Mouse (Mus musculus) lung, embryonic 16.5 days (tissue): Measurements from ENCODE around the gene Frmd4a. TPM values are rescaled to one million over a fixed set of nuclear protein-coding genes. Genes with fewer than 3 reads are reported as not detected.

Experiments used
- ATAC-seq: fragments of 200-750 bp; cut with Nextera tagmentation; 2 replicates; pipeline ENCODE4 v1.8.0; 2017; ENCODE audit warnings: low read depth, mild to moderate bottlenecking, moderate library complexity
- H3K27ac ChIP-seq: fragments of 300-500 bp; sonication (generic); 2 replicates; pipeline ENCODE4 v1.5.1; 2014; ENCODE audit warnings: mild to moderate bottlenecking, control low read depth, low read length
- H3K27me3 ChIP-seq: fragments of 300-500 bp; sonication (generic); 2 replicates; pipeline ENCODE4 v1.6.1; 2014; ENCODE audit warnings: low read depth, low read length, mixed read lengths; ENCODE audit not compliant: control insufficient read depth, insufficient read depth
- H3K36me3 ChIP-seq: fragments of 300-500 bp; sonication (generic); 2 replicates; pipeline ENCODE4 v1.6.1; 2014; ENCODE audit warnings: low read length; ENCODE audit not compliant: control insufficient read depth, insufficient read depth
- H3K4me1 ChIP-seq: fragments of 300-500 bp; sonication (generic); replicated peaks from 2 replicates; pipeline ENCODE4 v1.6.1; 2014; ENCODE audit warnings: low read length, mixed read lengths; ENCODE audit not compliant: control insufficient read depth, insufficient read depth
- H3K4me2 ChIP-seq: fragments of 300-500 bp; sonication (generic); 2 replicates; pipeline ENCODE4 v1.6.1; 2014; ENCODE audit warnings: low read depth, low read length, control low read depth
- H3K4me3 ChIP-seq: fragments of 300-500 bp; sonication (generic); 2 replicates; pipeline ENCODE4 v1.5.1; 2014; ENCODE audit warnings: mild to moderate bottlenecking, low read length, control low read depth
- H3K9ac ChIP-seq: fragments of 300-500 bp; sonication (generic); 2 replicates; pipeline ENCODE4 v1.6.1; 2014; ENCODE audit warnings: low read length, control low read depth
- H3K9me3 ChIP-seq: fragments of 300-500 bp; sonication (generic); 2 replicates; pipeline ENCODE4 v1.6.1; 2016; ENCODE audit warnings: low read length; ENCODE audit not compliant: control insufficient read depth
- WGBS: fragments of 180-500 bp; shearing (Covaris S2); extraction: QIAGEN DNeasy Blood & Tissue Kit; methylation state at CpG from one replicate; pipeline ENCODE4 v1.1.7; 2014; 5-methylcytosine and 5-hydroxymethylcytosine counted together
- polyA plus RNA-seq: library from polyadenylated mRNA; unstranded; fragments of >200 nt; fragmentation: Nextera tagmentation; extraction: Ambion mirVana; gene quantifications from 2 replicates; pipeline ENCODE4 v1.2.1, GENCODE M21; 2015

Gene Frmd4a
- polyA plus RNA-seq, 1 experiment from 2014 or later = 29.1 TPM

GRCm38 (mm10) chr2:4113303-4113920 lies 95.9 kb downstream of the Frmd4a start:
- Histone ChIP-seq H3K27me3 (no peaks in the 10 kb centered on the region), H3K4me1 (no peaks in the 10 kb centered on the region), H3K9me3 (no peaks in the 10 kb centered on the region), H3K27ac (no peak overlapping the region), H3K9ac (no peak overlapping the region), H3K4me3 (no peak overlapping the region), H3K36me3 (no peaks in the 10 kb centered on the region), H3K4me2 (no peak overlapping the region)
- WGBS = 73% methylated on average over 7 of the region's 7 CpGs
- no peak for ATAC-seq

- H3K27ac ChIP-seq = no peak overlapping the region
- H3K4me1 ChIP-seq = no peaks in the 10 kb centered on the region
- no peaks in the 10 kb centered on the region for H3K27me3 ChIP-seq
- no peak overlapping the region for H3K4me3 ChIP-seq
- no peak overlapping the region for H3K4me2 ChIP-seq
- H3K36me3 ChIP-seq = no peaks in the 10 kb centered on the region
- 60% methylated on average over 9 of the region's 9 CpGs for WGBS
- no peak for ATAC-seq
- H3K9me3 ChIP-seq = no peaks in the 10 kb centered on the region
- no peak overlapping the region for H3K9ac ChIP-seq
Measured at GRCm38 (mm10) chr2:4119678-4120458, 102.4 kb downstream of the Frmd4a start.

DNA sequence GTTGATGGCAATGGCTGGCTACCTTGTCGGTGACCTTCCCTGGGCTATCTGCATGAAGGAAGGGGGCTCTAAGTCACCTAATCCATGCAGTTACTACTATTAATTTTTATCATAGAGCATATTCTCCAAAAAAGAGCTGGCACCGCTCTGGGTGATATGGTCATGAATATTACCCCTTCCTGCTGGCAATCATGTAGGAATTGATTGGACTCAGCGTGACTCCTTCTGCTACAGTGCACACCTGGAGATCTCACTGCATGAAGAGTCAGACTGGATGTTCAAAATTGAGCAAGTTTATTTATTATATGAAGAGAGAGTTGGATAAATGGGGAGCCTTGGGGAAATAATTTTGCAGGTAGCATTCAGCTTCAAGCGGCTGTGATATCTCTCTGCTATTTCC lies 113.7 kb downstream of the Frmd4a start:
- Histone ChIP-seq H3K27ac (no peak overlapping the region), H3K4me2 (no peak overlapping the region), H3K9me3 (no peaks in the 10 kb centered on the region), H3K4me3 (no peak overlapping the region), H3K4me1 (no peaks in the 10 kb centered on the region), H3K9ac (no peak overlapping the region), H3K27me3 (no peaks in the 10 kb centered on the region), H3K36me3 (no peaks in the 10 kb centered on the region)
- no peak for ATAC-seq
- 91% methylated on average over 4 of the region's 4 CpGs for WGBS

DNA sequence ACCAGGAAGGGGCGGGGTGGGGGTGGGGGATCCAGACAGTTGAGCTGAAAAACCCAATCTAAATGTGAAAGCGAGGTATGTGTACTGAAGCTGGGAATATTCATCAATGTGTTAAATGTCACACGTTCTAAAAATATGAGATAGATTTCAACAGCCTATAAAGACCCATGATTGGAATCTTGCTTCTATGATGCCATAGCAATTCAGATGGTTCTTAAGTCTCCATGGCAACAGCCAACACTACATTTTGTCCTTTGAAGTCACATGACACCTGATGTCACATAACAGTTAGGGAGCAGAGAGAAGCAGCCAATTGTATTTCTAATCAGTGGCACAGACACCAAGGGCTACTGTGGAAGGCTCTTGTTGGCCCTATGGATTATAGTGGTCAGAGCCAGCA lies 120.0 kb downstream of the Frmd4a start:
- no peak overlapping the region for H3K27ac ChIP-seq
- no peaks in the 10 kb centered on the region for H3K9me3 ChIP-seq
- H3K4me1 ChIP-seq = no peaks in the 10 kb centered on the region
- ATAC-seq = no peak
- no peaks in the 10 kb centered on the region for H3K27me3 ChIP-seq
- H3K9ac ChIP-seq = no peak overlapping the region
- H3K4me2 ChIP-seq = no peak overlapping the region
- no peaks in the 10 kb centered on the region for H3K36me3 ChIP-seq
- no peak overlapping the region for H3K4me3 ChIP-seq
- 86% methylated on average over 3 of the region's 3 CpGs for WGBS

DNA sequence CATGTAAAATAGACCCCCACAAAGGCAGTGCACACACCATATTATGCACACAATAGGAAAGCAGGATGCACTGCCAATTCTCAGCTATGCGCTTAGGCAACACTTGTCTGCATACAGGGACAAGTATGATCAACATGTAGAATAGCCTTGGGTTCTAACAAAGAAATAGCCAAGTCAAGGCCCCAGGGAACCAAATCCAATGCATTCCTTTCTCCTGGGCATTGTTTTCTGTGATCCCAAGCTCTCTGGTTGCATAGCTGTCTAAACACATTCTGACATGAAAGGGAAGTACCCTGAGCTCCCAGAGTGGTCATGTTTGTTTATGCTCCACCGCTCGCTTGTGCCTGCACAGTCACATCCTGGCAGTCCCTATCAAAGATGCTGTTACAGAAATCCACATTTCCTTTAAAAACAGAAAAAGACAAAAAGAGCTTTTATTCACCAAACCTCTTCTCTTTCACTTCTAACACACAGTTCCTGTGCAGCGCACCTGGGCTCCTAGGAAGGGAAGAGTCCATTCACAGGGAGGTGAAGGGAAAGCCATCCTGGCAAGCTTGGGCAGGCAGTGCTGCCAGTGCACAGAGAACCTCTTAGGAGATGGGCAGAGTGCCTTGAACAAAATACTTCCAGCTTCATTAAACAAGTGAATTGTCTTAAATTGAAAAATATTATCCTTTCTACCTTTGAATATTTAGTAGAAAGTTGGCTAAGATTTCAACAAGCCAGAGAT lies 124.9 kb downstream of the Frmd4a start:
- H3K27ac ChIP-seq = peak overlapping the region; percentile 15; the same call in 1 of the 2 replicates
- H3K9me3 ChIP-seq = no peaks in the 10 kb centered on the region
- no peak overlapping the region for H3K4me2 ChIP-seq
- no peaks in the 10 kb centered on the region for H3K27me3 ChIP-seq
- no peak for ATAC-seq
- H3K9ac ChIP-seq = no peak overlapping the region
- H3K36me3 ChIP-seq = no peaks in the 10 kb centered on the region
- no peaks in the 10 kb centered on the region for H3K4me1 ChIP-seq
- 26% methylated on average over 4 of the region's 4 CpGs for WGBS
- H3K4me3 ChIP-seq = no peak overlapping the region

DNA sequence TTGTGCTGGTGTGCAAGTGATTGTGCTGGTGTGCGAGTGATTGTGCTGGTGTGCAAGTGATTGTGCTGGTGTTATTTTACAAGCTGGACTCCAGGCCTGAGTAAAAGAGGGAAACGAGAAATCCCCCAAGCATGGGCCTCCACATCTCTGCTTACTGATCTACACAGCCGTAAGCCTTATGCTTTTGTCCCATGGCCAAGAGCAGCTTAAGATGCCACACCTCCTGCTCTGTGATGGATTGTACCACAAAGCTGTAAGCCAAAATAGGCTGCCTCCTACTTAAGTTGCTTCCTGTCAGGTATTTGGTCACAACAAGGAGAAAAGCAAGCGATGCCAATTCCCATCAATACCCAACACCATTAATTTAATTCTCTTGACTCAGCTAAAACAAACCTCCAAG lies 126.9 kb downstream of the Frmd4a start:
- Histone ChIP-seq H3K36me3 (no peaks in the 10 kb centered on the region), H3K9ac (no peak overlapping the region), H3K27ac (no peak overlapping the region), H3K4me3 (no peak overlapping the region), H3K4me2 (no peak overlapping the region), H3K4me1 (no peaks in the 10 kb centered on the region), H3K9me3 (no peaks in the 10 kb centered on the region), H3K27me3 (no peaks in the 10 kb centered on the region)
- ATAC-seq = no peak
- 73% methylated on average over 4 of the region's 4 CpGs for WGBS

DNA sequence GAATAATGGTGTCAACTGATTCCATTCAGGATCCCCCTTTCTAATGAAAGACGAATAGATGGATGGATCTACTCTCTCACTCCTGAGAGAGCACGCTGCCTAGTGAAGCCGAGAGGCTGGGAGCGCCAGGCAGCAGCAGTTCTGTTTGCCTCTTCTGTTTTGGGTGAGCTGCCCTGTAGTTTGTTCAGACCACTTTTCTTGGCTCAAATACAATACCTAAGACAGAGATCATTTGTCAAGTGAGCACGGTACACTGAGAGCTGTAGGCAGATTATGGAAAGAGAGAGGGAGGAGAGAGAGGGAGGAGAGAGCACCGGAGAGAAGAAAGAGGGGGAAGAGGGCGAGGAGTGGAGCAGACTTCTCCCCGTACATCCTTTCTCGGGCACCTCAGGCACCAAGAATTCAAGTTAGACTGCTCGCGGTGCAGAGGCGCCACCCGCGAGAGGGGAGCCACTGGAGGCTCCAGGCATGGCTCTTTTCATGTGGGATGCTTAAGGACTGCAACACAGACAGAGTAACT lies 135.1 kb downstream of the Frmd4a start:
- Histone ChIP-seq H3K27me3 (no peaks in the 10 kb centered on the region; the same call in 1 of the 2 replicates), H3K9me3 (no peaks in the 10 kb centered on the region), H3K4me1 (0 out of 2 replicates have a peak, but pooled peaks cover 2% of the 10 kb centered on the region), H3K4me2 (peak overlapping the region; percentile 81), H3K36me3 (no peaks in the 10 kb centered on the region), H3K4me3 (peak overlapping the region; percentile 49), H3K9ac (peak overlapping the region; percentile 23), H3K27ac (no peak overlapping the region)
- peak; percentile 23; the same call in 1 of the 2 replicates for ATAC-seq
- WGBS = 3% methylated on average over 14 of the region's 14 CpGs

- H3K4me2 ChIP-seq = peak overlapping the region; percentile 81
- peak overlapping the region; percentile 23 for H3K9ac ChIP-seq
- 3% methylated on average over 16 of the region's 16 CpGs for WGBS
- no peak overlapping the region for H3K27ac ChIP-seq
- 0 out of 2 replicates have a peak, but pooled peaks have one; percentile 36 for ATAC-seq
- peak overlapping the region; percentile 49 for H3K4me3 ChIP-seq
- 0 out of 2 replicates have a peak, but pooled peaks cover 2% of the 10 kb centered on the region for H3K4me1 ChIP-seq
- H3K36me3 ChIP-seq = no peaks in the 10 kb centered on the region
- no peaks in the 10 kb centered on the region; the same call in 1 of the 2 replicates for H3K27me3 ChIP-seq
- no peaks in the 10 kb centered on the region for H3K9me3 ChIP-seq
Measured at GRCm38 (mm10) chr2:4153131-4153631, 135.7 kb downstream of the Frmd4a start.
